Mouse (Mus musculus) ES-Bruce4 (cell line): ENCODE measurements around the gene Gm4779. TPM values are rescaled to one million over a fixed set of nuclear protein-coding genes. Genes with fewer than 3 reads are reported as not detected.
"Not testable (repeated sequence)": the region's sequence is repeated elsewhere in the genome, so short reads cannot be mapped to it uniquely, and the experiment has no call there.

ENCODE experiments used
- H3K27ac ChIP-seq: 2 replicates; pipeline ENCODE4 v1.5.1; 2012; ENCODE audit warnings: low read length, inconsistent platforms; ENCODE audit not compliant: insufficient read depth
- H3K27me3 ChIP-seq: 2 replicates; pipeline ENCODE4 v1.6.1; 2012; ENCODE audit warnings: mild to moderate bottlenecking, low read length, inconsistent platforms; ENCODE audit not compliant: control insufficient read depth, poor library complexity, insufficient read depth, severe bottlenecking
- H3K36me3 ChIP-seq: 2 replicates; pipeline ENCODE4 v1.6.1; 2012; ENCODE audit warnings: inconsistent platforms, mild to moderate bottlenecking, low read length, moderate library complexity; ENCODE audit not compliant: control insufficient read depth, poor library complexity, insufficient read depth, severe bottlenecking
- H3K4me1 ChIP-seq: one replicate; pipeline ENCODE4 v1.8.1; 2011; ENCODE audit warnings: low read length; ENCODE audit not compliant: control insufficient read depth, insufficient read depth
- H3K4me3 ChIP-seq: 2 replicates; pipeline ENCODE4 v1.5.1; 2011; ENCODE audit warnings: low read depth, mild to moderate bottlenecking, low read length
- H3K9ac ChIP-seq: 2 replicates; pipeline ENCODE4 v1.6.1; 2012; ENCODE audit warnings: low read depth, mild to moderate bottlenecking, inconsistent platforms; ENCODE audit not compliant: poor library complexity, severe bottlenecking
- H3K9me3 ChIP-seq: replicated peaks from 2 replicates; pipeline ENCODE4 v1.6.1; 2012; ENCODE audit warnings: mild to moderate bottlenecking, low read length, inconsistent platforms; ENCODE audit not compliant: control insufficient read depth, poor library complexity, insufficient read depth, severe bottlenecking
- CTCF ChIP-seq: IDR thresholded peaks from one replicate; pipeline ENCODE4 v1.8.1; 2011; ENCODE audit warnings: low read depth, low read length
- EP300 ChIP-seq: IDR thresholded peaks from 2 replicates; pipeline ENCODE4 v1.6.1; 2011; ENCODE audit warnings: low read depth, low read length; ENCODE audit not compliant: insufficient read depth
- POLR2A ChIP-seq: IDR thresholded peaks from one replicate; pipeline ENCODE4 v1.8.1; 2011; ENCODE audit warnings: low read length; ENCODE audit not compliant: insufficient read depth
- polyA plus RNA-seq: library from polyadenylated mRNA; stranded (reverse); fragments of >200 nt; gene quantifications from 2 replicates; pipeline ENCODE4 v1.2.4, GENCODE M21; 2011; ENCODE audit warnings: low read depth; ENCODE audit not compliant: missing spikeins, insufficient read depth, insufficient read length

The Gm4779 gene
- 7.9 and 11.6 TPM in 2 replicates for polyA plus RNA-seq

DNA sequence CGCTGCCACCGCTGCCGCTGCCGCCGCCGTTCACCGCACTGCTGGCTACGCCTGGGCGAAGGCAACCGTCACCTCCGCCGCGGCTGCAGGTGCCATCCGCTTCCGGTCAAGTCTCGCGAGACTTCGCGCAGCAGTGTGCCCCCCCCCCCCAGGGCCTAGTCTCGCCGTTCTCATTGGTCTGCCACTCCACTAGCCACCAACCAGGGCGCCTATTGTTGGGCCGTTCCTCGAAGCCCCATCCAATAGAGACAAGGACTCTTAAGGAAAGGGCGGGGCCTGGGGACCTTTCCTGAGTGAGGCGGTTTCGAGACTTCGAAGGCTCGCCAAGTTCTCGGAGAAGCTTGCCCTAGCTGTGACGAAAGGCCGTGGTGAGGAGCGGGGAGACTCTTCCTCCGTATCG, at the start of gene Gm4779, which contains the start of gene 8030474K03Rik:
Gene Gm4779 (minus strand): TSS at position 82 of the 400 bp plus-strand sequence.
Gene 8030474K03Rik (plus strand): TSS at position 315 of the 400 bp plus-strand sequence.
- Histone ChIP-seq H3K27me3 (no peaks in the 10 kb centered on the region), H3K9ac (peak within 1 kb of the TSS; percentile 52; the same call in 1 of the 2 replicates)

GRCm38 (mm10) chrX:101819980-101820379, 25.8 kb upstream of the Gm4779 start:
- H3K9me3 ChIP-seq, H3K27ac ChIP-seq, H3K4me3 ChIP-seq, H3K36me3 ChIP-seq, H3K9ac ChIP-seq, H3K4me1 ChIP-seq, H3K27me3 ChIP-seq: not testable (repeated sequence)

More for the DNA sequence above, at the start of gene Gm4779, which contains the start of gene 8030474K03Rik:
- no peak for TF ChIP-seq EP300
- TF ChIP-seq POLR2A, result no peak
- no peak for TF ChIP-seq CTCF
- no peaks in the 10 kb centered on the region for H3K4me1 ChIP-seq
- H3K4me3 ChIP-seq, result peak within 1 kb of the TSS; percentile 71
- H3K27ac ChIP-seq, result no peak within 1 kb of the TSS
- H3K36me3 ChIP-seq, result no peaks in the 10 kb centered on the region
- no peaks in the 10 kb centered on the region for H3K9me3 ChIP-seq

GRCm38 (mm10) chrX:101819163-101819562, 24.9 kb upstream of the Gm4779 start:
- TF ChIP-seq POLR2A (no peak), CTCF (peak; percentile 44)
- H3K4me3 ChIP-seq, result no peak overlapping the region
- no peaks in the 10 kb centered on the region for H3K36me3 ChIP-seq
- no peaks in the 10 kb centered on the region for H3K4me1 ChIP-seq
- no peaks in the 10 kb centered on the region for H3K27me3 ChIP-seq
- no peaks in the 10 kb centered on the region for H3K9me3 ChIP-seq
- H3K9ac ChIP-seq, result no peak overlapping the region
- no peak overlapping the region for H3K27ac ChIP-seq

DNA sequence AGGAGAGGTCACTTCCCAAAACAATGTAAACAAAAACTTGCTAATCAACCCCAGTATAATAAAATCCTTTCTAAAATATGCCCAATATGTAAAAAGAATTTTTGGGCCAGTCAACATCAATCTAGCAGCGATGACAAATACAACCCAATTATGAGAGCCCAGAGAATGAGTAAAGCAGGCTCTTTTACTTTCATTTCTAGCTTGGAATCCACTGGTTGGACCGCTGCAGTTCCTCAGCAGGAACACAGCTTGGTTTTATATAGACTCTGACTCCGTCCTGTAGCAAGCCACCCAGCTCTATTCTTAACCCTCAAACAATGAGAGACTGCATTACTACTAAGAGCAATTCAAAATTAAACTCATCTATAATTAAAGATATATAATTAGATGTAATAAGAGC, 17.5 kb upstream of the Gm4779 start:
- H3K27ac ChIP-seq, result no peak overlapping the region
- no peak overlapping the region for H3K9ac ChIP-seq
- H3K4me3 ChIP-seq, result no peak overlapping the region
- H3K36me3 ChIP-seq, result no peaks in the 10 kb centered on the region
- TF ChIP-seq EP300 (no peak), POLR2A (no peak), CTCF (no peak)
- no peaks in the 10 kb centered on the region for H3K4me1 ChIP-seq
- no peaks in the 10 kb centered on the region for H3K9me3 ChIP-seq
- no peaks in the 10 kb centered on the region for H3K27me3 ChIP-seq

DNA sequence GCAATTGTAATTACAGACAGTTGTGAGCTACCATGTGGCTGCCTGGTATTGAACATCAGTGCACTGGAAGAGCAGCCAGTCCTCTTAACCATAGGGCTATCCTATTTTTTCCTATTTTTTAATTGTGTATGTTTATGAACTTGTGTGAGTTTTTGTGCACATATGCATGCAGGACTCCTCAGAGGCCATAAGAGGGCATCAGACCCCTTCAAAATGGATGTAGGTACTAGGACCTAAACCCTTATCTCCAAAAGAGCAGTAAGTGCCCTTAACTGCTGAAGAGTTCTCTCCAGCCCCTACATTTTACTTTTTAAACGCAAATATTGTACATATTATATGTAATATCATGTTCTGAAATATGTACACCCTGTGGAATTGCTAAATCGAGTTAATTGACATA, 11.3 kb upstream of the Gm4779 start:
- H3K9ac ChIP-seq, result no peak overlapping the region
- TF ChIP-seq POLR2A, result no peak
- TF ChIP-seq CTCF, result no peak
- TF ChIP-seq EP300, result no peak
- no peak overlapping the region for H3K4me3 ChIP-seq
- H3K9me3 ChIP-seq, result no peaks in the 10 kb centered on the region
- H3K4me1 ChIP-seq, result no peaks in the 10 kb centered on the region
- H3K27me3 ChIP-seq, result no peaks in the 10 kb centered on the region
- H3K36me3 ChIP-seq, result no peaks in the 10 kb centered on the region
- H3K27ac ChIP-seq, result no peak overlapping the region

GRCm38 (mm10) chrX:101791551-101791950, 2.7 kb downstream of the Gm4779 start:
- H3K27me3 ChIP-seq, result no peaks in the 10 kb centered on the region
- no peaks in the 10 kb centered on the region for H3K9me3 ChIP-seq
- peak; percentile 70 for TF ChIP-seq CTCF
- TF ChIP-seq POLR2A, result no peak
- TF ChIP-seq EP300, result no peak
- no peak overlapping the region for H3K27ac ChIP-seq
- H3K36me3 ChIP-seq, result no peaks in the 10 kb centered on the region
- H3K4me3 ChIP-seq, result no peak overlapping the region
- no peaks in the 10 kb centered on the region for H3K4me1 ChIP-seq
- H3K9ac ChIP-seq, result no peak overlapping the region
